Mouse (Mus musculus) liver, embryonic 13.5 days (tissue): ENCODE measurements at regions not wholly inside any gene's neighbourhood (a gene's known extent, or its start where the extent isn't known, plus 50 kb on each side); places are given as distances from the start of the nearest gene placed in this dataset.

Experiments
- ATAC-seq: fragments of 200-750 bp; cut with Nextera tagmentation; 2 replicates; pipeline ENCODE4 v1.8.0; 2017; ENCODE audit warnings: low read depth, mild to moderate bottlenecking, moderate number of reproducible peaks, moderate library complexity
- DNase-seq: peaks from one replicate; pipeline ENCODE4 v3.0.0; 2022
- H3K27ac ChIP-seq: fragments of 300-500 bp; sonication (generic); 2 replicates; pipeline ENCODE4 v1.5.1; 2015; ENCODE audit warnings: moderate library complexity, mild to moderate bottlenecking, inconsistent platforms
- H3K27me3 ChIP-seq: fragments of 300-500 bp; sonication (generic); 2 replicates; pipeline ENCODE4 v1.6.1; 2015; ENCODE audit warnings: mild to moderate bottlenecking, inconsistent platforms
- H3K36me3 ChIP-seq: fragments of 300-500 bp; sonication (generic); 2 replicates; pipeline ENCODE4 v1.6.1; 2015; ENCODE audit warnings: mild to moderate bottlenecking, inconsistent platforms
- H3K4me1 ChIP-seq: fragments of 300-500 bp; sonication (generic); replicated peaks from 2 replicates; pipeline ENCODE4 v1.6.1; 2015; ENCODE audit warnings: inconsistent platforms
- H3K4me2 ChIP-seq: fragments of 300-500 bp; sonication (generic); 2 replicates; pipeline ENCODE4 v1.6.1; 2015; ENCODE audit warnings: inconsistent platforms, mild to moderate bottlenecking, moderate library complexity
- H3K4me3 ChIP-seq: fragments of 300-500 bp; sonication (generic); replicated peaks from 2 replicates; pipeline ENCODE4 v1.5.1; 2015; ENCODE audit warnings: mild to moderate bottlenecking, inconsistent platforms
- H3K9ac ChIP-seq: fragments of 300-500 bp; sonication (generic); 2 replicates; pipeline ENCODE4 v1.6.1; 2015; ENCODE audit warnings: mild to moderate bottlenecking, inconsistent platforms
- H3K9me3 ChIP-seq: fragments of 300-500 bp; sonication (generic); replicated peaks from 2 replicates; pipeline ENCODE4 v1.6.1; 2016; ENCODE audit warnings: inconsistent platforms
- WGBS: fragments of 180-500 bp; shearing (Covaris S2); methylation state at CpG from one replicate; pipeline ENCODE4 v1.1.7; 2015; ENCODE audit not compliant: insufficient replicate concordance; 5-methylcytosine and 5-hydroxymethylcytosine counted together

- no peaks in the 10 kb centered on the region for H3K27me3 ChIP-seq
- H3K27ac ChIP-seq = no peak overlapping the region
- no peak for DNase-seq
- ATAC-seq = no peak
- WGBS = 68% methylated on average over 4 of the region's 4 CpGs
- H3K9me3 ChIP-seq = no peaks in the 10 kb centered on the region
- no peaks in the 10 kb centered on the region for H3K4me1 ChIP-seq
- H3K4me3 ChIP-seq = no peak overlapping the region
- no peak overlapping the region for H3K9ac ChIP-seq
- H3K36me3 ChIP-seq = no peaks in the 10 kb centered on the region
- H3K4me2 ChIP-seq = no peak overlapping the region
Observed at GRCm38 (mm10) chr10:39214563-39214962, 51.0 kb upstream of the Ccn6 start.
